Mouse (Mus musculus) adrenal gland, postnatal 14 days (tissue): ENCODE data around the gene Sptan1. TPM values are rescaled to one million over a fixed set of nuclear protein-coding genes. Genes with fewer than 3 reads are reported as not detected.

ENCODE experiments used
- microRNA-seq, 2 experiments: library from miRNA; unstranded; fragments of <30 nt; microRNA quantifications; one replicate each; pipeline ENCODE4 v1.2.0; 2021
- total RNA-seq: library from RNA; stranded (reverse); gene quantifications from 2 replicates; pipeline ENCODE4 v1.2.3, GENCODE M21; 2021

Gene Sptan1
- total RNA-seq, 1 experiment from 2014 or later: 228 TPM

Small RNA genes lying within 50 kb of the gene (microRNA-seq; reads per million reads assigned to microRNA genes)
- gene Mir6997: 0 to 0.43 reads per million in 2 experiments

Other genes starting within 250 kb of the Sptan1 start
- not detected in 2 replicates for gene Gm13420, start 213.9 kb upstream of the Sptan1 start, total RNA-seq
- gene Gm13547, start 206.2 kb upstream of the Sptan1 start, total RNA-seq: not detected in 2 replicates
- gene Coq4, start 178.1 kb upstream of the Sptan1 start, total RNA-seq: 19.0 and 23.2 TPM in 2 replicates
- gene Trub2, start 177.1 kb upstream of the Sptan1 start, total RNA-seq: 33.6 and 39.4 TPM in 2 replicates
- gene Slc27a4, start 162.9 kb upstream of the Sptan1 start, total RNA-seq: 30.5 and 32.5 TPM in 2 replicates
- 33.8 and 34.3 TPM in 2 replicates for gene Urm1, start 145.5 kb upstream of the Sptan1 start, total RNA-seq
- gene Cercam, start 96.4 kb upstream of the Sptan1 start, total RNA-seq: 10.8 and 12.4 TPM in 2 replicates
- gene Odf2, start 76.3 kb upstream of the Sptan1 start, total RNA-seq: 42.2 and 54.5 TPM in 2 replicates
- gene Gle1, start 30.1 kb upstream of the Sptan1 start, total RNA-seq: 29.1 and 35.3 TPM in 2 replicates
- gene Wdr34, start 83.3 kb downstream of the Sptan1 start, total RNA-seq: 18.5 and 20.2 TPM in 2 replicates
- gene Set, start 91.8 kb downstream of the Sptan1 start, total RNA-seq: 250 and 278 TPM in 2 replicates
- 5.7 and 10.9 TPM in 2 replicates for gene Pkn3, start 112.1 kb downstream of the Sptan1 start, total RNA-seq
- 13.9 and 18.3 TPM in 2 replicates for gene Zdhhc12, start 128.1 kb downstream of the Sptan1 start, total RNA-seq
- gene Zer1, start 159.0 kb downstream of the Sptan1 start, total RNA-seq: 32.4 and 40.5 TPM in 2 replicates
- 47.1 and 52.7 TPM in 2 replicates for gene Tbc1d13, start 168.2 kb downstream of the Sptan1 start, total RNA-seq
- gene Endog, start 205.9 kb downstream of the Sptan1 start, total RNA-seq: 49.3 and 52.9 TPM in 2 replicates
- 21.8 and 22.2 TPM in 2 replicates for gene Spout1, start 212.9 kb downstream of the Sptan1 start, total RNA-seq
- gene Kyat1, start 240.3 kb downstream of the Sptan1 start, total RNA-seq: 29.1 and 29.3 TPM in 2 replicates